Mouse (Mus musculus) midbrain, postnatal 0 days (tissue): ENCODE data around the gene Vasn. TPM values are rescaled to one million over a fixed set of nuclear protein-coding genes. Genes with fewer than 3 reads are reported as not detected.
"Not testable (repeated sequence)": the region's sequence is repeated elsewhere in the genome, so short reads cannot be mapped to it uniquely, and the experiment has no call there.

ENCODE experiments used
- ATAC-seq: fragments of 200-750 bp; cut with Nextera tagmentation; 2 replicates; pipeline ENCODE4 v1.8.0; 2017; ENCODE audit warnings: moderate number of reproducible peaks, mild to moderate bottlenecking, moderate TSS enrichment, moderate library complexity; ENCODE audit not compliant: low FRiP score
- DNase-seq: peaks from one replicate; pipeline ENCODE4 v3.0.0-alpha.2; 2015; ENCODE audit warnings: low spot score
- H3K27ac ChIP-seq: fragments of 300-500 bp; sonication (generic); 2 replicates; pipeline ENCODE4 v1.5.1; 2014; ENCODE audit warnings: low read depth, mild to moderate bottlenecking, low read length, mixed read lengths
- H3K27me3 ChIP-seq: fragments of 300-500 bp; sonication (generic); 2 replicates; pipeline ENCODE4 v1.6.1; 2014; ENCODE audit warnings: low read length, control low read depth, mixed read lengths; ENCODE audit not compliant: insufficient read depth
- H3K36me3 ChIP-seq: fragments of 300-500 bp; sonication (generic); 2 replicates; pipeline ENCODE4 v1.6.1; 2014; ENCODE audit warnings: low read length, control low read depth, mixed read lengths; ENCODE audit not compliant: insufficient read depth
- H3K4me1 ChIP-seq: fragments of 300-500 bp; sonication (generic); 2 replicates; pipeline ENCODE4 v1.6.1; 2014; ENCODE audit warnings: mild to moderate bottlenecking, control low read depth, antibody characterized with exemption, low read length, mixed read lengths; ENCODE audit not compliant: insufficient read depth
- H3K4me2 ChIP-seq: fragments of 300-500 bp; sonication (generic); 2 replicates; pipeline ENCODE4 v1.6.1; 2014; ENCODE audit warnings: low read depth, mild to moderate bottlenecking, low read length, mixed read lengths; ENCODE audit not compliant: poor library complexity, severe bottlenecking
- H3K4me3 ChIP-seq: fragments of 300-500 bp; sonication (generic); 2 replicates; pipeline ENCODE4 v1.5.1; 2014; ENCODE audit warnings: low read depth, mild to moderate bottlenecking, low read length, moderate library complexity
- H3K9ac ChIP-seq: fragments of 300-500 bp; sonication (generic); replicated peaks from 2 replicates; pipeline ENCODE4 v1.6.1; 2014; ENCODE audit warnings: mild to moderate bottlenecking, low read length, moderate library complexity, mixed read lengths; ENCODE audit not compliant: poor library complexity, severe bottlenecking
- H3K9me3 ChIP-seq: fragments of 300-500 bp; sonication (generic); 2 replicates; pipeline ENCODE4 v1.6.1; 2016; ENCODE audit warnings: low read length, control low read depth
- CTCF ChIP-seq: IDR thresholded peaks from 2 replicates; pipeline ENCODE4 v1.5.1; 2016; ENCODE audit warnings: antibody characterized with exemption, mild to moderate bottlenecking
- WGBS: fragments of 180-500 bp; shearing (Covaris S2); extraction: QIAGEN DNeasy Blood & Tissue Kit; methylation state at CpG from one replicate; pipeline ENCODE4 v1.1.7; 2014; 5-methylcytosine and 5-hydroxymethylcytosine counted together
- polyA plus RNA-seq: library from polyadenylated mRNA; unstranded; fragments of >200 nt; fragmentation: Nextera tagmentation; extraction: Ambion mirVana; gene quantifications from 2 replicates; pipeline ENCODE4 v1.2.1, GENCODE M21; 2015
- total RNA-seq: library from RNA; depleted of rRNA; stranded (reverse); fragments of >200 nt; gene quantifications from 2 replicates; pipeline ENCODE4 v1.2.3, GENCODE M21; 2014

The Vasn gene
- total and polyA plus RNA-seq, 2 experiments from 2014 or later: 4.7 to 14.2 TPM

DNA sequence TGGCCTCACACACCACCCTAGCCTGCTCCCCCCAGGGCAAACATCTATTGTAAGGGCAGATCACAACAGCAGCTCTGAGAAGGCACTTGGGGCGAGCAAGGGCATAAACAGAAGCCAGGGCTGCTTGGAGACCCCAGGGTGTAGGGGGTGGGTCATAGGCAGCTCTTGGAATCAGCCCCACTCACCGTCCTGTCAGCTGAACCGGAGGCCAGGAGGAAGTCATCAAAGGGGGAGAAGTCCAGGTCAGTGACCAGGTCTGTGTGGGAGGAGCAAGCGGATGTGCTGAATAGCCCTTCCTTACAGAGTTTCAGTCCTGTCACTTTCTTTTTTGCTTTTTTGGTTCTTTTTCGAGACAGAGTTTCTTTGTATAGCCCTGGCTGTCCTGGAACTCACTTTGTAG, 30.6 kb downstream of the Vasn start:
- H3K27me3 ChIP-seq: no peaks in the 10 kb centered on the region
- no peaks in the 10 kb centered on the region for H3K4me1 ChIP-seq
- no peak for DNase-seq
- 82% methylated on average over 5 of the region's 5 CpGs for WGBS
- TF ChIP-seq CTCF: no peak
- H3K9ac ChIP-seq: no peak overlapping the region
- ATAC-seq: no peak
- H3K27ac ChIP-seq: no peak overlapping the region
- no peak overlapping the region for H3K4me2 ChIP-seq
- H3K36me3 ChIP-seq: peaks cover 28% of the 10 kb centered on the region
- no peaks in the 10 kb centered on the region for H3K9me3 ChIP-seq
- H3K4me3 ChIP-seq: no peak overlapping the region

DNA sequence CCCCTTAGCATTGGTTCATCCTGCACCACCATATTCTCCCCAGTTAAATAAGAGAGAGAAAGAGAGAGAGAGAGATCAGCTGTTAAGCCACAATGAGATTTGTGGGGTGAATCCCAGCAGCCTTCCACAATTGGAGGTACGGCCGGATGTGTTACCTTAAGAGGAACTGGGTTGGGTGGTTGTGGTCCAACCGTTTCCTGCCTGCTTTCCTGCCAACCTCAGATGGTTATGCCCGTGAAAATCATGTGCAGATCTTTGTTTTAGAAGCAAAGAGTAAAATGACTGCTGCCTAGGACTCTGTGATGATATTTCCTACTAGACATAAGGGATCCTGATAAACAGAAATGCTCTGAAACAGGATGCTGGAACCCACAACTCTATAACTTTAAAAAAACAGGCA, 34.4 kb downstream of the Vasn start:
- H3K36me3 ChIP-seq: peaks cover 18% of the 10 kb centered on the region
- H3K27me3 ChIP-seq: no peaks in the 10 kb centered on the region
- H3K9me3 ChIP-seq: no peaks in the 10 kb centered on the region
- H3K4me3 ChIP-seq: no peak overlapping the region
- DNase-seq: no peak
- H3K27ac ChIP-seq: no peak overlapping the region
- no peak overlapping the region for H3K4me2 ChIP-seq
- H3K9ac ChIP-seq: no peak overlapping the region
- TF ChIP-seq CTCF: no peak
- peaks cover 7% of the 10 kb centered on the region; the same call in 1 of the 2 replicates for H3K4me1 ChIP-seq
- WGBS: 86% methylated on average over 4 of the region's 4 CpGs
- ATAC-seq: no peak

DNA sequence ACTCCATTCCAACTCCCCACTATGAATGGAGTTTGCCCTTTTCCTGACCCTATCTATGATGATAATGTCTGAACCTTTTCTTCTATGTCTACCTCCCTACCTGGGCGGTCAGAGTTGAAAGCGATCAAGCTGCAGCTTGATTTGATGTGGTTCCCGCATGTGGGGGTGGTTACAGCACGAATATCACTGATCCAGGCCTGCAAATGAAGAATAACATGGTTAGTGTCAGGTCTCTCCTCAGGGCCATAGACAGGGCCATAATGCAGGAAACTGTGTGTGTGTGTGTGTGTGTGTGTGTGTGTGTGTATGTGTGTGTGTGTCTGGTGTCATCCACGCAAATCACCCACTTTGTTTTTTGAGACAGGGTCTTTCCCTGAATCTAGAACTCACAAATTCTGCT, 37.1 kb downstream of the Vasn start:
- Histone ChIP-seq H3K9me3 (no peaks in the 10 kb centered on the region), H3K4me2 (no peak overlapping the region), H3K4me3 (no peak overlapping the region), H3K27me3 (no peaks in the 10 kb centered on the region), H3K4me1 (peaks cover 7% of the 10 kb centered on the region; the same call in 1 of the 2 replicates), H3K36me3 (peaks cover 13% of the 10 kb centered on the region; the same call in 1 of the 2 replicates), H3K27ac (no peak overlapping the region), H3K9ac (no peak overlapping the region)
- DNase-seq (no peak), ATAC-seq (no peak)
- WGBS: 94% methylated on average over 5 of the region's 5 CpGs
- TF ChIP-seq CTCF: no peak

DNA sequence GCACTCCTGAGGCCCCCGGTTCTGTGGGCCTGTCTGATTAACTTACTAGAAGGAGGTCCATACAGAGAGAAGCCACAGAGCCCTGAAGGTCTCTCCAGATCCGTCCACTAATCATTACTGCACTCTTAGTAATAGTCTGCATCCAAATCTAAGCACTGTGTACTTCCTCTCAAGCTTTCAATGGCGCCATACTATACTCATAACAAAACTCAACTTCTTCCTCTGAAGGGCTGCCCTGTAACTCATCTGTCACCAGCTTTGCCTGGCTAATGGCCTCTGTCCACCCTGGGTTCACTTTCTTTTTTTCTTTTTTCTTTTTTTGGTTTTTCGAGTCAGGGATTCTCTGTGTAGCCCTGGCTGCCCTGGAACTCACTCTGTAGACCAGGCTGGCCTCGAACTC, 38.3 kb downstream of the Vasn start:
- TF ChIP-seq CTCF: no peak
- H3K4me1 ChIP-seq: peaks cover 7% of the 10 kb centered on the region; the same call in 1 of the 2 replicates
- H3K9me3 ChIP-seq: no peaks in the 10 kb centered on the region
- no peak for ATAC-seq
- WGBS: 87% methylated on average over 5 of the region's 5 CpGs
- no peak overlapping the region for H3K4me3 ChIP-seq
- H3K27ac ChIP-seq: no peak overlapping the region
- H3K4me2 ChIP-seq: no peak overlapping the region
- no peak overlapping the region for H3K9ac ChIP-seq
- DNase-seq: no peak
- H3K36me3 ChIP-seq: peaks cover 13% of the 10 kb centered on the region; the same call in 1 of the 2 replicates
- no peaks in the 10 kb centered on the region for H3K27me3 ChIP-seq

DNA sequence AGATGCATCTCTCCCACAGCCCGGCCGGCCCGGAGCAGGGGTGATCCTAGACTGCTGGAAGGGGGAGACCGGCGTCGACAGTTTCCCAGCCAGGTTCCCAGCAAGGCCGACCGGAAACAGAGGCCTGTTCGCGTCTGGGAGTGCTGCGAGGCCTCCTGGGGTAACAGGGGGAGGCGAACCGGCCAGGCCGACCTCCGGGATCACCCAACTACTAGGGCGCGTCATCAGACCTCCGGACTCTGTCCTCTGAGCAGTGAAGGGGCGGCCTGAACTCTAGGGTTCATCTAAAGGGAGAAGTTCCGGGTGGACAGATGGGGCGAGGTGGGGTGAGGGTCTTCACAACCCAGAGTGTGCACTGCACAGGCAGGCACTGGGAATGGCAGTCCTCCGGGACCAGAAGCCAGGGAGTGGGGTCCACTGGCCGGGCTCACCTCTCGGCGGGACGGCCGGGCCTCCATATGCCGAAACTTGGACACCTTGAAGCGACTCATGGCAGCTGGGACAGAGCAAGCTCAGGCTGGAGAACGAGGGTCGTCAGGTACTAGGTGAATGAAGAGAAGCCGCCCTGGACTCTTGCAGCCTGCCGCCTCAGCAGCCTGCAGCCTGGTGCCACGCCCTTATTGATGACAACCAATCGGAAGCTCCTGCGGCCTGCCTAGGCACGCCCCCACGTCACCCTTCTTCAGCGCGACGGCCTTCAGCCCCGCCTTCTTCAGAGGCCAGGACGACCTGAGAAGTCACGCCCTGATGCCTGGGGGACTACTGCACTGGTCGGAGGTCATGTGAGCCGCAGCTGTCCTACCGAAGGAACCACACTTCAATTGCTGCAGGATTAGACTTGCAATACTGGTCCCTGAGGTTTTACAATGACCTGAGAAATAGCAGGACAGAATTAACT, 39.6 kb downstream of the Vasn start, which contains the start of gene Coro7:
Gene Coro7 (minus strand): TSS at position 657 of the 898 bp plus-strand sequence.
- Histone ChIP-seq H3K4me3 (peak within 1 kb of the TSS; percentile 46), H3K4me1 (peaks cover 7% of the 10 kb centered on the region; the same call in 1 of the 2 replicates), H3K9me3 (no peaks in the 10 kb centered on the region), H3K4me2 (peak within 1 kb of the TSS; percentile 94), H3K27ac (0 out of 2 replicates have a peak within 1 kb of the TSS, but pooled peaks have one; percentile 18), H3K27me3 (no peaks in the 10 kb centered on the region), H3K9ac (peak within 1 kb of the TSS; percentile 76), H3K36me3 (peaks cover 10% of the 10 kb centered on the region; the same call in 1 of the 2 replicates)
- TF ChIP-seq CTCF: no peak
- under 1% methylated on average over 45 of the region's 47 CpGs for WGBS
- DNase-seq (peak; percentile 93), ATAC-seq (peak; percentile 89)

DNA sequence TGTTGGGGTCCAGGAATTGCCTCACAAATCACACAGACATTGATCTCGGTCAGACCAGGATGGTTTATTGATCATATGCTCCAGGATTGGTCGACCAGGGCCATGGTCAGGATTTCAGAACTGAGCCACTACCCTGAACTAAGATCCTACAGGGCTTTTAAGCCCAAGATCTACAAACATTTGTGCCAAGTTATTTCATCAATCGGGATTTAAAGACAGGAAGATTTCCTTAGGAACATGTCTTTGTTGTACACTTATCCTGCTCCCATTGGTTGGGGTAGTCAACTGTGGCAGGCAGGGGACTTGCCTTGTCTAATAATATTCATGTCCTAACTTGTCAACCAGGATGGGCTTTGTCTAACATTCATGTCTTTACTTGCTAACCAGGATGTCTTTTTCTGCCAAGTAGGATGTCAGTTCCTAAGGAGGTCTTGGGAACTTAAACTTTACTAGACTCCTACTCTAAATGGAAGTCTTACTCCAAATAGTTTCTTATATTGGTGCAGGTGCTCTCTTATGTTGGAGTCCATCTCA, 41.2 kb downstream of the Vasn start:
- not testable (repeated sequence) for H3K4me3 ChIP-seq, H3K9me3 ChIP-seq, H3K27me3 ChIP-seq, H3K27ac ChIP-seq, DNase-seq, H3K4me2 ChIP-seq, H3K36me3 ChIP-seq, H3K9ac ChIP-seq, ATAC-seq
- WGBS: 85% methylated on average over 3 of the region's 3 CpGs
- H3K4me1 ChIP-seq: peaks cover 11% of the 10 kb centered on the region
